Mouse (Mus musculus): Measurements from ENCODE around the gene Cotl1. TPM values are rescaled to one million over a fixed set of nuclear protein-coding genes. Genes with fewer than 3 reads are reported as not detected.

The Cotl1 gene
- total RNA-seq, 4 experiments from 2014 or later = 119 to 176 (median 137) TPM

Other genes starting within 250 kb of the Cotl1 start
- gene Taf1c, start 235.3 kb downstream of the Cotl1 start, total RNA-seq (2022) = 10 to 100 TPM; 10.7 to 11.8 (median 11.5) TPM
- gene Adad2, start 227.8 kb downstream of the Cotl1 start, total RNA-seq (2022) = 1 to 10 TPM in 2 of 4 experiments, under 1 TPM in 2; 0.33 to 1.1 (median 0.71) TPM
- gene Kcng4, start 204.9 kb downstream of the Cotl1 start, total RNA-seq (2022) = 1 to 10 TPM; 1.7 to 3.8 (median 2.8) TPM
- gene Wfdc1, start 174.2 kb downstream of the Cotl1 start, total RNA-seq (2022) = 1 to 10 TPM; 5.9 to 7.8 (median 7.0) TPM
- 1 to 10 TPM; 1.9 to 2.4 (median 2.2) TPM for gene Atp2c2, start 140.5 kb downstream of the Cotl1 start, total RNA-seq (2022)
- gene Tldc1, start 62.1 kb downstream of the Cotl1 start, total RNA-seq (2022) = 10 to 100 TPM; 12.5 to 15.9 (median 15.5) TPM
- 1 to 10 TPM; 7.0 to 9.4 (median 7.3) TPM for gene Klhl36, start 21.7 kb upstream of the Cotl1 start, total RNA-seq (2022)
- 10 to 100 TPM; 82.7 to 98.6 (median 89.4) TPM for gene Usp10, start 69.8 kb upstream of the Cotl1 start, total RNA-seq (2022)
- gene Gm20388, start 70.3 kb upstream of the Cotl1 start, total RNA-seq (2022) = 10 to 100 TPM in 1 of 4 experiments, 1 to 10 TPM in 2, under 1 TPM in 1; 0.17 to 15.1 (median 6.6) TPM
- 1 to 10 TPM; 2.2 to 5.2 (median 2.9) TPM for gene Crispld2, start 151.9 kb upstream of the Cotl1 start, total RNA-seq (2022)